Mouse (Mus musculus) kidney, postnatal 14 days (tissue): Measurements from ENCODE around the gene Gm2056.
A peak's percentile ranks its signal among the peaks of the same experiment; 100 is the strongest.
"Not testable (repeated sequence)": the region's sequence is repeated elsewhere in the genome, so short reads cannot be mapped to it uniquely, and the experiment has no call there.

Experiments
- DNase-seq: peaks from one replicate; pipeline ENCODE4 v3.0.0; 2022; ENCODE audit warnings: mixed read lengths

The Gm2056 gene

GRCm38 (mm10) chr12:88026704-88027103 lies at the start of gene Gm2056:
Gene Gm2056 (plus strand): TSS chr12:88027004.
- DNase-seq = not testable (repeated sequence)

GRCm38 (mm10) chr12:87984000-87984399 lies 42.8 kb upstream of the Gm2056 start:
- not testable (repeated sequence) for DNase-seq

DNA sequence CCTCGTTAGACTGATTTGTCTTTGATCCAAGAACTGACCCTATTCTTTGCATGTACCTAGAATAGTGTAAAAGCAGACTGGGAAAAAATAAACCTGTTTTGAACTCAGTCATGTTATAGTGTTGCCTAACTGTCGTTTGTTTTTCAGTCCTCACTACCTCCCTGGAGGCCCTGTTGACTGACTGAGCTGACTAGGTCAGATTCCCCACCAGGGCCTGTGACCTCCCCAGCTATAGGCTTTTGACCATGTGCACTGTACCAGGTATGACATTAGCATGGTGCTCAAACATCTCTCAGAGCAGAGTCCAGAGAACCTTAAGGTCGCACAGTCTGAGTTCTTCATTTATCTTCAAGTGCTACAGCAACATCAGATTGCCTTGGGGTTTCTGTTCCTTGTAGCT lies 22.7 kb upstream of the Gm2056 start:
- DNase-seq = not testable (repeated sequence)

DNA sequence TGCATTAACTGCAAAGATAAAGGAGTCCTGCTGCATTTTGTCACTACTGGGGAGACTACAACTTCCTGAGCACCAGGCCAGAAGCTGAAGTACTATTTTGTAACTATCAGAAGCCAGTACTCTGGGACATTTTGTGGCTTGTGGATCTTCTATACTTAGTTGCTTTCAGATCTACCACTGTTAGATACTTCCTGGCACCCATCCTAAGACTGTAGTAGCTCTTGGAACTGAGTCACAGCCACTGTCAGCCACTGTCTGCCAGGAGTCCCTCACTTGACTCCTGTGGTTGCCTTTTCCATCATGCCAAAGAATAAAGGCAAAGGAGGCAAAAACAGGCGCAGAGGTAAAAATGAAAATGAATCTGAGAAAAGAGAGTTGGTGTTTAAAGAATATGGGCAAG lies 15.3 kb upstream of the Gm2056 start, which contains the start of gene Gm2075:
TSS of gene Gm2075 (plus strand) at position 301 of the 400 bp plus-strand sequence.
- not testable (repeated sequence) for DNase-seq

DNA sequence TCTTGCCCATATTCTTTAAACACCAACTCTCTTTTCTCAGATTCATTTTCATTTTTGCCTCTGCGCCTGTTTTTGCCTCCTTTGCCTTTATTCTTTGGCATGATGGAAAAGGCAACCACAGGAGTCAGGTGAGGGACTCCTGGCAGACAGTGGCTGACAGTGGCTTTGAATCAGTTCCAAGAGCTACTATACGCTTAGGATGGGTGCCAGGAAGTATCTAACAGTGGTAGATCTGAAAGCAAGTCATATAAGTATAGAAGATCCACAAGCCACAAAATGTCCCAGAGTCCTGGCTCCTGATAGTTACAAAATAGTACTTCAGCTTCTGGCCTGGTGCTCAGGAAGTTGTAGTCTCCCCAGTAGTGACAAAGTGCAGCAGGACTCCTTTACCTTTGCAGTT lies 8.1 kb upstream of the Gm2056 start, which contains the start of gene Gm6803:
TSS of gene Gm6803 (minus strand) at position 101 of the 400 bp plus-strand sequence.
- not testable (repeated sequence) for DNase-seq

- DNase-seq = not testable (repeated sequence)
Measured at GRCm38 (mm10) chr12:88032250-88032649, 5.4 kb downstream of the Gm2056 start.

DNA sequence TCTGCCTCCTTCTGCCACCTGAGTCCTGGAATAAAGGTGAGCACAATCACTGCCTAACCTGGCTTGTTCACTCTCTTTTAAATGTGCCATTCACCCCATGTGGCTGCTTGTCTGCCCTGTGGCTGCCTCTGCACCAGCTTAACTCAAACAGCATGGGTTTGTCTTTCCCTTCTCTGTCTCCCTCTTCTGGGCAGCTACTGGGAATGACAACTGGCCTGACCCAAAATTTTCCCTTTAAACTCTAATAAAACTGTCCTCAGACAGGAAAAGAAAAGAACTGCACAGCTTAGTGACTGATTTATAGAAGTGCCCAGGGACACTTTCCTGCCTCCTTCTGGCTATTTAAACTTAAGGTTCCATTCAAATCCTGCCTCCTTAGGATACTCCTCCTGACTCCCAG lies 12.3 kb downstream of the Gm2056 start:
- DNase-seq = peak; percentile 2

DNA sequence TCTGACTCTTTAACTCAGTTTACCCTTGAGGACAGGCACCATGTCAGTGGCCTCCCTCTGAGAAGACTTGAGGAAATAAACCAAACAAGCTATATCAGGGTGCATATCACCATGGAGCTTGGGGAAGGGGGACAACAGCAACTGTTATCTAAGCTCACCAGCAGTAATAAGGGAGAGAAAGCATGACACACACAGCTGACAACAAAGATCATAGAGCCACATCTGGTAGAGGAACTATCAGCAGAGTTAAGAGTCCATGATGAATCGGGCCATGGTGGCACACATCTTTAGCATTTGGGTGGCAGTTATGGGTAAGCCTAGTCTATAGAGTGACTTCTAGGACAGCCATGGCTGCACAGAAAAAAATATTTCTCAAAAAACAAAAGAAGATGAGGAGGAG lies 12.9 kb downstream of the Gm2056 start:
- DNase-seq = not testable (repeated sequence)

DNA sequence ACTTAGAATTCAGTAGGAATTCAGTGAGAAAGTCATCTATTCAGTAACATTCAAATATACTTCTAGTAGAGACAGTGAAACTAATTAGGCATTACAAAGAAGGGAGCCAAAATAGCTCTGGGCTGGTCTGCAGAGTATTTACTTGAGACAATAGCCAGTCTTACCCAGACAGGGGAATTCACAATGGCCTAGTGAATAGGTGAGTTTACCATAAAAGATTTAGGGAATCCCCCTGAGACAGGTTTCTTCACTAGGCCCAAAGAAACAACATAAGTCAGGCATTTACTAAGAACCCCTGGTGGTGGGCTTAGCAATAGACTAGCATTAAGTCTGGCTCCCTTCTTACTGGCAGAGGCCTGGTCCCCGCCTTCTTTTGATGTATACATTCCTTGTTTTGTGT lies 18.4 kb downstream of the Gm2056 start:
- DNase-seq = not testable (repeated sequence)
